Mouse (Mus musculus) midbrain, embryonic 16.5 days (tissue): ENCODE measurements around the gene Nr2f1. TPM values are rescaled to one million over a fixed set of nuclear protein-coding genes. Genes with fewer than 3 reads are reported as not detected.
A peak's percentile ranks its signal among the peaks of the same experiment; 100 is the strongest.
"Not testable (repeated sequence)": the region's sequence is repeated elsewhere in the genome, so short reads cannot be mapped to it uniquely, and the experiment has no call there.

Experiments used
- ATAC-seq: fragments of 200-750 bp; cut with Nextera tagmentation; 2 replicates; pipeline ENCODE4 v1.8.0; 2017; ENCODE audit warnings: moderate TSS enrichment
- H3K27ac ChIP-seq: fragments of 300-500 bp; sonication (generic); 2 replicates; pipeline ENCODE4 v1.5.1; 2014; ENCODE audit warnings: mild to moderate bottlenecking, low read length, mixed read lengths
- H3K27me3 ChIP-seq: fragments of 300-500 bp; sonication (generic); 2 replicates; pipeline ENCODE4 v1.6.1; 2014; ENCODE audit warnings: low read depth, low read length, mixed read lengths; ENCODE audit not compliant: control insufficient read depth, insufficient read depth
- H3K36me3 ChIP-seq: fragments of 300-500 bp; sonication (generic); 2 replicates; pipeline ENCODE4 v1.6.1; 2014; ENCODE audit warnings: mild to moderate bottlenecking, low read length, moderate library complexity, mixed read lengths; ENCODE audit not compliant: control insufficient read depth, insufficient read depth
- H3K4me1 ChIP-seq: fragments of 300-500 bp; sonication (generic); 2 replicates; pipeline ENCODE4 v1.6.1; 2014; ENCODE audit warnings: mild to moderate bottlenecking, low read length, mixed read lengths; ENCODE audit not compliant: control insufficient read depth, insufficient read depth
- H3K4me2 ChIP-seq: fragments of 300-500 bp; sonication (generic); 2 replicates; pipeline ENCODE4 v1.6.1; 2014; ENCODE audit warnings: mild to moderate bottlenecking, low read length, mixed read lengths
- H3K4me3 ChIP-seq: fragments of 300-500 bp; sonication (generic); 2 replicates; pipeline ENCODE4 v1.5.1; 2014; ENCODE audit warnings: low read depth, mild to moderate bottlenecking, low read length, moderate library complexity, mixed read lengths
- H3K9ac ChIP-seq: fragments of 300-500 bp; sonication (generic); 2 replicates; pipeline ENCODE4 v1.6.1; 2014; ENCODE audit warnings: low read depth, low read length, mixed read lengths
- H3K9me3 ChIP-seq: fragments of 300-500 bp; sonication (generic); replicated peaks from 2 replicates; pipeline ENCODE4 v1.6.1; 2014; ENCODE audit warnings: mild to moderate bottlenecking, low read length, mixed read lengths; ENCODE audit not compliant: control insufficient read depth, poor library complexity, severe bottlenecking
- WGBS: fragments of 180-500 bp; shearing (Covaris S2); extraction: QIAGEN DNeasy Blood & Tissue Kit; methylation state at CpG from one replicate; pipeline ENCODE4 v1.1.7; 2014; 5-methylcytosine and 5-hydroxymethylcytosine counted together
- polyA plus RNA-seq: library from polyadenylated mRNA; unstranded; fragments of >200 nt; fragmentation: Nextera tagmentation; extraction: Ambion mirVana; gene quantifications from 2 replicates; pipeline ENCODE4 v1.2.1, GENCODE M21; 2015

Nr2f1 gene
- 46.0 and 64.0 TPM in 2 replicates for polyA plus RNA-seq

GRCm38 (mm10) chr13:78199642-78200160 lies at the start of gene Nr2f1:
Nr2f1 (minus strand) TSS chr13:78199757.
- peak within 1 kb of the TSS; percentile 100 for H3K27ac ChIP-seq
- no peaks in the 10 kb centered on the region for H3K27me3 ChIP-seq
- H3K4me2 ChIP-seq: peak within 1 kb of the TSS; percentile 86
- peak within 1 kb of the TSS; percentile 99 for H3K9ac ChIP-seq
- H3K4me1 ChIP-seq: peaks cover 11% of the 10 kb centered on the region
- H3K4me3 ChIP-seq: peak within 1 kb of the TSS; percentile 90
- 0% methylated on average over 14 of the region's 14 CpGs for WGBS
- H3K36me3 ChIP-seq: no peaks in the 10 kb centered on the region
- H3K9me3 ChIP-seq: no peaks in the 10 kb centered on the region
- no peak for ATAC-seq

GRCm38 (mm10) chr13:78221680-78222079 lies 22.1 kb upstream of the Nr2f1 start:
- ATAC-seq: no peak
- no peak overlapping the region for H3K27ac ChIP-seq
- peaks cover 5% of the 10 kb centered on the region; the same call in 1 of the 2 replicates for H3K9me3 ChIP-seq
- 86% methylated on average over 3 of the region's 3 CpGs for WGBS
- H3K4me3 ChIP-seq: no peak overlapping the region
- no peak overlapping the region for H3K9ac ChIP-seq
- H3K27me3 ChIP-seq: no peaks in the 10 kb centered on the region
- H3K4me2 ChIP-seq: no peak overlapping the region
- no peaks in the 10 kb centered on the region for H3K36me3 ChIP-seq
- no peaks in the 10 kb centered on the region for H3K4me1 ChIP-seq

- 98% methylated on average over 6 of the region's 6 CpGs for WGBS
- H3K36me3 ChIP-seq, H3K27me3 ChIP-seq, H3K9me3 ChIP-seq, H3K4me2 ChIP-seq, H3K9ac ChIP-seq, H3K27ac ChIP-seq, H3K4me3 ChIP-seq, H3K4me1 ChIP-seq, ATAC-seq: not testable (repeated sequence)
These were observed 20.7 kb upstream of the Nr2f1 start for GRCm38 (mm10) chr13:78220238-78220637.

- Histone ChIP-seq H3K27me3 (no peaks in the 10 kb centered on the region; the same call in 1 of the 2 replicates), H3K9me3 (no peaks in the 10 kb centered on the region), H3K27ac (no peak overlapping the region), H3K4me2 (no peak overlapping the region), H3K4me1 (peaks cover 6% of the 10 kb centered on the region; the same call in 1 of the 2 replicates), H3K36me3 (no peaks in the 10 kb centered on the region), H3K9ac (no peak overlapping the region), H3K4me3 (no peak overlapping the region)
- ATAC-seq: no peak
- 26% methylated on average over 2 of the region's 2 CpGs for WGBS
These were observed 15.7 kb upstream of the Nr2f1 start for GRCm38 (mm10) chr13:78215223-78215622.

- no peak for ATAC-seq
These were observed 13.6 kb upstream of the Nr2f1 start for GRCm38 (mm10) chr13:78213155-78213554.

GRCm38 (mm10) chr13:78212111-78212510 lies 12.6 kb upstream of the Nr2f1 start:
- no peak overlapping the region for H3K27ac ChIP-seq
- no peaks in the 10 kb centered on the region for H3K9me3 ChIP-seq
- WGBS: 57% methylated on average over 15 of the region's 15 CpGs
- H3K4me2 ChIP-seq: no peak overlapping the region
- no peak overlapping the region for H3K4me3 ChIP-seq
- H3K9ac ChIP-seq: no peak overlapping the region
- ATAC-seq: no peak
- peaks cover 16% of the 10 kb centered on the region; the same call in 1 of the 2 replicates for H3K4me1 ChIP-seq
- H3K36me3 ChIP-seq: no peaks in the 10 kb centered on the region
- H3K27me3 ChIP-seq: no peaks in the 10 kb centered on the region; the same call in 1 of the 2 replicates

More at GRCm38 (mm10) chr13:78213155-78213554, 13.6 kb upstream of the Nr2f1 start:
- Histone ChIP-seq H3K4me3 (no peak overlapping the region), H3K36me3 (no peaks in the 10 kb centered on the region), H3K9me3 (no peaks in the 10 kb centered on the region), H3K27ac (no peak overlapping the region), H3K27me3 (no peaks in the 10 kb centered on the region; the same call in 1 of the 2 replicates), H3K4me1 (peaks cover 14% of the 10 kb centered on the region; the same call in 1 of the 2 replicates), H3K4me2 (no peak overlapping the region), H3K9ac (no peak overlapping the region)
- WGBS: 39% methylated on average over 2 of the region's 2 CpGs

GRCm38 (mm10) chr13:78211231-78212010 lies 11.9 kb upstream of the Nr2f1 start:
- WGBS: 38% methylated on average over 14 of the region's 14 CpGs
- Histone ChIP-seq H3K9me3 (no peaks in the 10 kb centered on the region), H3K9ac (no peak overlapping the region), H3K4me3 (no peak overlapping the region), H3K27ac (peak overlapping the region; percentile 68; the same call in 1 of the 2 replicates), H3K4me2 (peak overlapping the region; percentile 72; the same call in 1 of the 2 replicates), H3K27me3 (no peaks in the 10 kb centered on the region; the same call in 1 of the 2 replicates), H3K36me3 (no peaks in the 10 kb centered on the region), H3K4me1 (peaks cover 16% of the 10 kb centered on the region; the same call in 1 of the 2 replicates)
- no peak for ATAC-seq

- H3K4me3 ChIP-seq: peak overlapping the region; percentile 36
- H3K4me1 ChIP-seq: peaks cover 16% of the 10 kb centered on the region; the same call in 1 of the 2 replicates
- H3K9me3 ChIP-seq: no peaks in the 10 kb centered on the region
- 11% methylated on average over 13 of the region's 13 CpGs for WGBS
- peak overlapping the region; percentile 72 for H3K4me2 ChIP-seq
- ATAC-seq: peak; percentile 49
- peak overlapping the region; percentile 68 for H3K27ac ChIP-seq
- no peaks in the 10 kb centered on the region; the same call in 1 of the 2 replicates for H3K27me3 ChIP-seq
- H3K36me3 ChIP-seq: no peaks in the 10 kb centered on the region
- peak overlapping the region; percentile 47 for H3K9ac ChIP-seq
These were observed 11.2 kb upstream of the Nr2f1 start for GRCm38 (mm10) chr13:78210748-78211089.
